Mouse (Mus musculus): ENCODE results near the gene Vat1.

GRCm38 (mm10) chr11:101462583-101463440, 3.2 kb downstream of the Vat1 start:
- no peak for TF ChIP-seq USF1 (IDR thresholded peaks at IDR 0.05; ENCODE audit: low read depth)
- no peak for TF ChIP-seq SRF (IDR thresholded peaks at IDR 0.05; ENCODE audit: control insufficient read depth, insufficient read length, low read depth)
- no peak for TF ChIP-seq POLR2A (IDR thresholded peaks at IDR 0.05; ENCODE audit: insufficient read length, low read depth)
- no peak for TF ChIP-seq TCF12 (IDR thresholded peaks at IDR 0.05; ENCODE audit: insufficient read depth, poor library complexity, severe bottlenecking)
- TF ChIP-seq REST (IDR thresholded peaks at IDR 0.05; ENCODE audit: insufficient read depth, insufficient read length): no peak
- no peak for TF ChIP-seq MYOD1 (IDR thresholded peaks at IDR 0.05; ENCODE audit: control insufficient read depth in 1 of 3, insufficient read length in 2 of 3, low read depth in 2 of 3)
- TF ChIP-seq E2F4 (IDR thresholded peaks at IDR 0.05; ENCODE audit: insufficient read depth): no peak
- no peak for TF ChIP-seq POLR2AphosphoS2 (IDR thresholded peaks at IDR 0.05; ENCODE audit: insufficient read length, low read depth)

Data from myocyte (in vitro differentiated cells).